Mouse (Mus musculus): Measurements from ENCODE around the gene Chchd5.

The Chchd5 gene

DNA sequence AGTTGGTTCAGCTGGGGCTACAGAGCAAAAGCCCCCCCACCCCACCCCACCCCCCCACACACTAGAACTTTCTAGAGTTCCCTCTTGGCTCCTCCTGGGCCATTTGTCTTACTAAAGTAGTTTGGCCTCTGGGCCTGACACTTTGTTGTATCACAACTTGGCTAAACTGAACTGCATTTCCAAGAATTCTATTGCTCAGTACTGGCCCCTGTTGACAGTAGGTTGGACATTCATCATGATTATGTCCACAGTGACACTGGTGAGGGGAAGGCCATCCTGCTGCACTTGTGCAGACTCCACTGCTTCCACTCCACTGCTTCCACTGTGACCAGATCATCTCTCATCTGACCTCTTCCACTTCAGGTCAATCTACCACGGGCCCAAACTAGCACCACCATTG is 23.3 kb downstream of the Chchd5 start:
- no peak for DNase-seq (ENCODE audit: low spot score in 2 of 2)

DNA sequence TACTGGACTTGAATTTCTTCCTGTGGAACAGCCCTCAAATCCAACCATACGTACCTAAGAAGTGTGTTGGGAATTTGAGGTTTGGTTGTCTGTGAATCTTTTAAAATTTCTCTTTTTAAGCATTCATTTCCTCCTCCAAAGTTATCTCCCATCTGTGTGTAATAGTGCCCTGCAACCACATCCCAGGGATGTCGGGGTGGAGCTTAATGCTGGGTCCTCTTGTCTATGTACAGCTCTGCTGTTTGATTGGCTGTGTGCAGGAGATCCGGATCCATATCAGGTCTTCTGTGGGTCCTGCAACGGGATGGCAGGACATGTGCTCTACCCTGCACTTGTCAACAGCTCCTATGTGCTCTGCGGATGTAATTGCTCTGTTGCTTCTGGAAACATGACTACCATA is 35.3 kb downstream of the Chchd5 start:
- DNase-seq (ENCODE audit: low spot score in 2 of 2) = no peak

DNA sequence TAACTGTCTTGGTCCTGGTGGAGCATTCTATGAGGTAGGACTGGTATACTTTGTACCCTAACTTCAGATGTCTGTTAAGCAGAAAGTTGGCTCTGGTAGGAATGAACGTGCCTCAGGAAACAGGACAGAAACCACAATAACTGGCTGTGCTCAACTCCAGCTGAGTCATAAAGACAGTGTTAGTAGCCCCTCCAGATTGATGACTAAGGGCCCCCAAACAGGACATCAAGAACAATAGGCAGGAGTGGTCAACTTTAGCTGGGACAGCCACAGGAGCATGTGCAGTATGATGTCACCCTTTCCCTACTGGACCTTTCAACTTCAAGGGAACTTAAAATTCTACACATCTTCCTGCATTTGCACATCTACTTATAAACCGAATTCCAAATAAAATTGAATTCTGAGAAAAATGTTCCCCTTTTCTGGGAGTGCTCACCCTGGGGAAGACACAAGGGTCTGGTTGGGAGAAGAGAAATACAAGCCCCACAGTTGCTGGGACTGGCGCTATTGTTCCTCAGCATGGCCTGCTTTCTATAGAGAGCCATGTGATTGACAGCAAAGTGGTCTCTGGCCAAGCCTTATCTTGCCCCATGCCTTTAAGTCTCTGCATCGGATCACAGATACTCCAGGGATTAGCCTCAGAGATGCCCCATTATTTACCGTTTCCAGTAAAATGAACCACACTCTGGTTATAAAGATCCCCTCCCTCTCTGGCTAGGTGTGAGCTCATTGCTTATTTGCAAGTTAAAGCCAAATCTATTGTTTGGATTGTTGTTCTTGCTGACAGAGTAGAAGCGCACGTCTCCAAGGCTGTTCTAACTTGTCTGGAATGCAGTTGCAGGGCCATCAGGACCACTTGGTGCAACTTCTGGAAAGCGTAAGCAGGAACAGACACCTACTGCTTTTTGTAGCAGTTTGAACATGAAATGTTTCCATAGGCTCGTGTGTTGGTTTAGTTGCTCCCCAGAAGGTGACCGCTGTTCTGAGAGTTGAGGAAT is 37.3 kb downstream of the Chchd5 start:
- DNase-seq (ENCODE audit: low spot score in 2 of 2) = no peak

DNA sequence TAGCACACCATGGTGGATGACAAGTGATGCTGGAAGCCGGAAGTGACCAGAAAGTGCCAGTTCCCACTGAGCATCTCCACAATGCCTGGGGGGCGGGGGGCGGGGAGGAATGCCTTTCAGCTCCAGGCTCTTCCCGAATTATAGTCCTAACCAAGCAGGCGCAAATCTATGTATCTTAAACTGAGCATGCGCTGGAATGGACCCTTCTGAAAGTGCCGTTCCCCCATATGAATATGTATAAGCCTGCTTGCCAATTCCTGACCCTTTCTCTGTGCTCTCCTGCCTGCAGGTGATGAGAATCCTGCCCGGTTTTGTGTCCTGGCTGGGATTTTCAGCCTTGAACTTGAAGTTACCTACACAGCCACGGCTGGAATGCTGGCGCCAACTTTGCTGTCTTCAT is 43.9 kb downstream of the Chchd5 start:
- DNase-seq (ENCODE audit: low spot score in 2 of 2) = no peak

DNA sequence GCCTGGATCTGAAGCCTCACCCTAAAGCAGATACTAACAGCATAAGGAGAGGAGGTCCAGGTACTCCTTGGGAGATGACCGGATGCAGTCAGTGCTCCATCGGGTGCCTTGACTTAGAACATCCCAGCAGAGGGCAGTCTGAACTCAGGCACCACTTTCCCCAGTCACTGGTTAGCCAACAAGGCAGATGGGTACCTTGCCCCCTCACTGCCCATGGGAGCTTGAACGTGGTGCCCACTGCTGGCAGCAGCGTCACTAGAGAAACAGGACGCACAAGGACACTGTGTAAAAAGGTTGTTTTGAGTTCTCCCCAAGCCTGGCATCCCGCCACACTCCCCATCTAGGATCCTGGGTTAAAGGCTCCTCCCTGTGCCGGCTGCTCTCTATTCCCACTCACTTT is 45.0 kb downstream of the Chchd5 start:
- DNase-seq (ENCODE audit: low spot score in 2 of 2) = peak; percentile 58 to 66

DNA sequence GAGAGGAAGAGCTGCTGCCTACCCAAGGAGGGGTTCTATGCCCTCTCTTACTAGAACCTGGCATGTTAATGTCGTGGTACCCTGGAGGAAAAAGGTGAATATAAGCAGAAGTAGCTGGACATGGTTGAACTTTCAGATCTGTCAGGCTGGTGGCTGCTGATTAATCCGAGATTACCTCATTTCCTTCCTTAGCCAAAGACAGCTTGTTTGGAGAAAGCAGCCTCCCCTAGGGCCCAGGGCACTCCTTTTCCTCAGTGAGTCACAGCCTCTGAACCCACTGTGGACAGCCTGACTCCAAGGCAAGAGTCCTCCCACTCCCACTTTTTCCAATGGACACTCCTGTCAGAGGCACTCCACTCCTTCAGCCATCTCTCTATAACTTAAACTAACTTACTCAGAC is 46.1 kb downstream of the Chchd5 start:
- peak in 1 of 2 experiments; percentile 18 for DNase-seq (ENCODE audit: low spot score in 2 of 2)

DNA sequence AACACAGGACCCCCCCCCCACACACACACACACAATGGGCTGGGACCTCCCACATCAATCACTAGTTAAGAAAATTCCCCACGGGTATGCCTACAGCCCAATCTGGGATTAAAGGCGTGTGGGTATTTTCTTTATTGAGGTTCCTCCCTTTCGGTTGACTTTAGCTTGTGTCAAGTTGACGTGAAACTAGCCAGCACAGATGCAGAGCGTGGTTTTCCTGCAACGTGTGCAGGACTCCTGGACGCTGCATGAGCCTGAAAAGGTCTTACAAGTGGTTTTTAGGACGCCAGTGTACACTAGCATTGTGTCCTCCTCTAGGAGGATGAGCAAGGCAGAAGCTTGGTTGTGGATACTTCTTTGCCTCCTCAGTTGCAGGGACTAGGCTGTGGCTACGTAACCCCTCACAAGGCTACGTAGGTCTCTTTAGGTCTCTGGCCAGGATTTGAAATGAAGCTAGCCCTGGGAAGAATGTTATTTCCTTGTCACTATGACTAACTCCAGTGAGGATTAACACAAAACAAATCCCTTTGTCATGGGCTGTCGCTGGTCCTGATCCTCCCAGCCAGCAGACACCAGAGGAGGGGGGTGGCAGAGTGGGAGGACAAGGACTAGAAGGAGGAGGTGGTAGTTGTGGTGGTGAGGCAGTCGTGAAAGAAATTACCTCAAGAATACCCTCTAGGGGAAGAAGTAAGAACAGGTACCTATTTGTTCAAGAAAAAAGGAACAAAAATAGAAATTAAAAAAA is 47.3 kb downstream of the Chchd5 start:
- DNase-seq (ENCODE audit: low spot score in 2 of 2) = no peak

DNA sequence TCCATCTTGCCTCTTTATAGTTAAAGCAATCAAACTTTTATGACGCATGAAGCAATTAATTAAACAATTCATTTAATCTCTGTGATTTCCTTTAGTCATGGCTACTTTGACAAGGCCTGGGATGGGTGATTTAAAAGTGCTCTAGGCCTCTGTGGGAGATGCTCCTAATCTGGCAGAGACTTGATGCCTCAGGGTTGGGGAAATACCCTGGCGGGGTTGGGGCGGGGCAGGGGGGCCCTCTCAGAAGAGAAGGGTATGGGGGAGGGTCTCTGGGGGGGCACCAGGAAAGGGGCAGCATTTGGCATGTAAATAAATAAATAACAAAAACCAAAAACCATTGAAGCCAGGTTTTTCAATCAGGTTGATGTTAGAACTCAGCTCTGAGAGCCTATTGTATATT is 48.2 kb downstream of the Chchd5 start:
- DNase-seq (ENCODE audit: low spot score in 2 of 2) = no peak

DNA sequence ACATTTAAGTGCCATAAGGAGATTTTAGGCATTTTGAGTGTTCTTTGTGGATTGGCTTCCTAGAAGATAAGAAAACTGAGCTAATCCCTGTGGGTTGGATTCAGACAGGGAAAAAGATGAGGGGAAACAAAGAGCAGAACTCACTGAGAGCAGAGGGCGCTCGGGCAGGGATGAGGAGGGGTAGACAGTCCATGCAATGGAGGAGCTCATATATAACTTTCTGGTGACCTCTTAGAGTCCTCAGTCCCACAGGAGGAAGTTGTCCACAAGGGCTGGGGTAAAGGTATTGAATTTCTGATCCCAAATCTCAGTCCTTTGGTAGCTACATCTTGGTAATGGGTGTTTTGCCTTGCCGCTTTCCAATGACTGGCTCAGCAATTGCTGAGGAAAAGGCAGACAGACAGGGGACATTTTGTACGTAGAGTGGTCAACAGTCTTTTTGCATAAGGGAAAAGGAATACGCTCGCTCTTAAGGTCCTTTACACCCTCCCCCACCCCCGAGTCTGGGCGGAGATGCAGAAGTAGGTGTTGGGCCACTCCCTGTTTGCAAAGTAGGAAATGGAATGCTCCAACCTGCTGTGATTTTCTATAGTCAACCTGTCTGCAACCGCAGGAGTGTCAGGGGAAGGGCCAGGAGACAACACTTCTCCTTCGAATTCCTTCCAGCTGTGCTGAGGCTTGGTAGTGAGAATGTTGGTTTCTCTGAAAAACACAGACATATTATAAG is 48.8 kb downstream of the Chchd5 start:
- no peak for DNase-seq (ENCODE audit: low spot score in 2 of 2)

DNA sequence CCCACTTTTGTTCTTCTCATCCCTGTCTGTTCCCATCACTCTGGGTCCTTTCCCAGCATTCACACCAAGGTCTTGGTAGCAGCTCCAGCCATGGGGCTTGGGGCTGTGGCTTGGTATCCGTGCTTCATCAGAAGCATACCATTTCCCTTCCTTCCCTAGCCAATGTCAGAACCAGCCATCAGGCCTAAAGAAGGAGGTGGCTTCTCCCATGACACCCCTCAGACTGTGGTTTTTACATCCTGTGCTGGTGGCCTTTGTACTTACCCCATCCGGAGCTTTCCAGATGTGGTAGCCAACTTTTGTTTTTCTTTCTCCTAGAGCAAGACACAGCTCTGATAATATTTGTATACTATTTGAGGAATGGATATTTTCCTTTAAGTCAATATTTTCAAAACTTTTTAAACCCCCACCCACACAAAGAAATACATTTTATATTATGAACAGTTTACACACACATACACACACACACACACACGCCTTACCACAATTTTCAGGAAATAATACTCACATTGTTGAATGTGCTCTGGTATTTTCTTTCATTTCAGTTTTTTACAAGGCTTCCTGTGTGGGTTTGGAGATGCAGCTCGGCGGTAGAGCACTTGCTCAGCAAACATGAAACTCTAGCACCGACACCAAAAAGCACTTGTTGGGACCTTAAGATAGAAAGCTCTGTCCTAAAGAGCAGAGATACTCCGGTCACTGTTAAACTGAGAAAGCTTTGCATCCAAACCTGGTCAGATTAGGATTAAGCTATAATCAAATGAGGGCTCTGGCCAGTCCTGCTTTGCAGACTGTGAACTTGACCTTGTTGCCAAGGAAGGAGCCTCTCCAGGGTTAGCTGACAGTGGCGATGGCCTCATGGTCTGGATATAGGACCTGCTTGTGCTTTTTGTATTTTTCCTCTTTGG is 50.7 kb downstream of the Chchd5 start:
- peak; percentile 64 to 69 for DNase-seq (ENCODE audit: low spot score in 2 of 2)

DNA sequence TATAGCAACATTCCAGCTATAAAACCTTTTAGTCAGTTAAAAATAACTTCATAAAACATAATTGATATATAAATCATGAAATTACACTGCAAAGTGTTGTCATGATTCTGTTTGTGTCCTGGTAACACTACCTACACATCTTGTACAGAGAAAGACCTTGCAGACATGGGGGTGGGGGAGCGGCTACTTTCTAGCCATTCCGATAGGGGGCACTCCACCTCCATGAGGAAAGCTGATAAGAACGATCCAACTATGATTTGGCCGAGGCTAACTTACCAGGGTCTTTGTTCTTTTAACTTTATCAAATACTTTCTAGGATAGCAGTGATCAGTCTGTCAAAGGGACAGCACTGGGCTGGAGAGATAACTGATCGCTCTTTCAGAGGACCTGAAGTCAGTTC is 52.0 kb downstream of the Chchd5 start:
- peak in 1 of 2 experiments; percentile 20 for DNase-seq (ENCODE audit: low spot score in 2 of 2)

DNA sequence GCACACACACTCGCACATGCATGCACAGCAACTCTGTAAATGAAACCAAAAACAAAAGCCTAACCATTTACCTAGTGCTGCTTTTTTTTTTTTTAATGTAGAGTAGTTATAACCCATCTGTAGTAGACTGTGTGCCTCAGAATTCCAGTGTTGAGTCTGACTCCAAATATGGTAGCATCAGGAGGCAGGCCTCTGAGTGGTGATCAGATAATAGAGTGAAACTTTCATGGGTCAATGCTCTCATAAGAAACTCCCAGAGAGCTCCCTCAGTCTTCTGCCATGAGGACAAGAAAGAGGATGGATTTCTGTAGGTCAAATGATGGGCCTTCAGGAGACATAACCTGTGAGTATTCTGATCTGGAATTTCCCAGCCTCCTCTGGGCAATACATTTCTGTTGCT is 52.9 kb downstream of the Chchd5 start:
- no peak for DNase-seq (ENCODE audit: low spot score in 2 of 2)

DNA sequence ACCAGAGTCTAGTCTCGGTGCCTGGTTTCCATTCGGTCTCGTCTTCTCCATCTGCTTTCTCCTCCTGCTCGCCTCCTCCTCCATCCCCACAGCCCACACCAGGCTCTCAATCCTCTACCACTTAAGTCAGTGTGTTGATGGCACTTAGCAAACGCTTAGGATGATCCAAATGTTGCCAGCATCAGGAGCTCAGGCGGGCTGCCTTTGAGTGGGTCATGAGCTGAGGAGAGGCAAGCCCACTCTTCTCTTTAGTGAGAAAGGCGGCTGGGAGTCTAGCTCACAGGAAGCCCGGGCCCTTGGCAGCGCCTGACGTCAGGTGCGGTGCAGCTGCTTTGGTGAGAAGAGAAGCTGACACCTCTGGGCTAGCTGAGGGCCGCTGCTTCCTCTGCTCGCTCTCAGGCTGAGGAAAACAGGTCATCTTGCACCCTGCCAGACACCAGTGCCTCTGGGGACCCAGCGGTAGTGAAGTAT is 54.1 kb downstream of the Chchd5 start:
- peak; percentile 89 to 91 for DNase-seq (ENCODE audit: low spot score in 2 of 2)

Measured in natural killer cell, adult 2 months (primary cell).